Mouse (Mus musculus) G1E (cell line): ENCODE measurements around the gene Hist1h2ab.

Experiments
- CTCF ChIP-seq: IDR thresholded peaks from 2 replicates; pipeline ENCODE4 v1.5.1; 2012; ENCODE audit warnings: low read depth, low read length, inconsistent platforms, mixed read lengths
- GATA1 ChIP-seq: IDR thresholded peaks from 2 replicates; pipeline ENCODE4 v1.6.1; 2012; ENCODE audit warnings: borderline replicate concordance, low read length, inconsistent platforms, mixed read lengths
- GATA2 ChIP-seq: IDR thresholded peaks from 2 replicates; pipeline ENCODE4 v1.6.1; 2012; ENCODE audit warnings: low read depth, low read length, inconsistent platforms, borderline replicate concordance

DNA sequence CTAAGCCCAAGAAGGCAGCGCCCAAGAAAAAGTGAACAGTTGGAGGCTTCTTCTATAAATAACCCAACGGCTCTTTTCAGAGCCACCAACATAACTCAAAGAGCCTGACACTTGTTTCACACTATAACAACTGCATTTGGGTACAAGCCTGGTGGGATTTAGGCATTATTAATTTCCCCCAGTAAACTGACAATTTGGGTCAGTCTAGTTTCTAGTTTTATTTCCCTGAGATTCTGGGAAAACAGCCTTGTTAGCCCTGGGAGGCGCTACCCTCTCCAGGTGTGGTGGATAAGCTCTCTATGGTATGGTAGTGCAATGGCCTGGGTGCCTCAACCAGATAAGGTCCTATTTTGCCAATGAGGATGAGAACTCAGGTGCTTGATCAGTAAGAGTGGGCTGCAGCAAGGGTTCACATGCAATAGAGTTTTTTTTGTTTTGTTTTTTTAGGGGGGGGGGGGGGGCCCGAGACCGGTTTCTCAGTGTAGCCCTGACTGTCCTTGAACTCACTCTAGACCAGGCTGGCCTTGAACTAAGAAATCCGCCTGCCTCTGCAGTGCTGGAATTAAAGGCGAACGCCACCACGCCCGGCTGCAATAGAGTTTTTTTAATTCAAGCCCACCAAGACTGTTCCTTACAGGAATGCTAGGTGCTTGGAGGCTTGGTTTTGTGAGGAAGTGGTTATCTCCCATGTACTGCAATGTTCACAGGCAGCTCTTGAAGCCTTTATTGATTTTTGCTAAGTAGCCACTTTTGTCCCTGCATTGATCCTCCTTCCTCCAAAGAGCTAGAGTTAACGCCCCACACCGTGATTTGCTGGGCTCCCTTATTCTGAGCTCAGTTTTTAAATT is 13.6 kb downstream of the Hist1h2ab start:
- TF ChIP-seq CTCF (no peak), GATA2 (no peak), GATA1 (no peak)
